Mouse (Mus musculus): ENCODE results near the gene Pcbp2. TPM values are rescaled to one million over a fixed set of nuclear protein-coding genes. Genes with fewer than 3 reads are reported as not detected.

The Pcbp2 gene
- polyA plus RNA-seq, 1 experiment from 2014 or later = 247 TPM

DNA sequence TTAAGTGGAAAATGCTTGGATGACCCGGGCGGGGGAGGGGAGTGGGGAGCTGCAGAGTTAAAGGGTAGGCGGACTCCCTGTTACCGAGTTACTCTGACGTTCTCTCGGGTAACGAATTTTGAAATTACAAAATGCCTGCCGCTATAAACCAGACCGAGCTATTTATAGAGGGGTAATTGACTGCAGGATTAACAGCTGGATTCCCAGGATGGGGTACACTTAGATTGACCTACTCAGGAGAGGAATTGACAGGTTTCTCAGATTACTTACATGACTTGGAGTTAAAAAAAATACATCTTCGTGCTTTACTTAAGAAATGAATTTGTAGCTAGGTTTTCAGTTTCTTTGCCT is 931 bp downstream of the Pcbp2 start:
- 1% methylated on average over 10 of the region's 10 CpGs for WGBS
- Histone ChIP-seq H3K27ac (ENCODE audit: low read depth, low read length) (peak overlapping the region; percentile 96; the same call in 1 of the 2 replicates), H3K9me3 (ENCODE audit: control insufficient read depth, low read length) (no peaks in the 10 kb centered on the region), H3K9ac (ENCODE audit: low read length) (peak overlapping the region; percentile 93), H3K36me3 (ENCODE audit: control insufficient read depth, insufficient read depth, low read length) (peaks cover 7% of the 10 kb centered on the region), H3K4me1 (replicated peaks; ENCODE audit: control insufficient read depth, insufficient read depth, low read length) (no peaks in the 10 kb centered on the region), H3K4me3 (ENCODE audit: low read depth, low read length) (peak overlapping the region; percentile 76), H3K4me2 (ENCODE audit: low read depth, low read length, severe bottlenecking) (peak overlapping the region; percentile 58), H3K27me3 (ENCODE audit: control insufficient read depth, insufficient read depth, low read length) (no peaks in the 10 kb centered on the region)
- ATAC-seq (replicated peaks; ENCODE audit: low FRiP score) (no peak), DNase-seq (ENCODE audit: low spot score) (no peak)

DNA sequence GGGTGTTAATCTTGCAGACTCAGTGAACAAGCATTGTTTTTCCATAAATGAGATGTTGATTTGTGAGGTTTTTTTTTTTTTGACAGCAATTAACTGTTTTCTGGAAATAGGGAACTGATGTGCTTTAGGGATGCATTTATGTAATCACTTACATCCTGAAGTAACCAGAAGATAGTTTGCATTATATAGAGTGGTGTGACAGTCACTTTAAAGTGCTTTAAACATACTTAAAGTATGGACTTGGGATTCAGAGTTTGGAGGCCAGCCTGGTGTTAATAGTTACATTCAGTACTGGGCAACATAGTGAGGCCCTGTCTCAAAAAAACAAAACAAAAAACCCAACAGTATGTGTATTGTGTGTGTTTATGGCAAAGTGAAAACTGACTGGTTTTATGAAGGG is 1.4 kb downstream of the Pcbp2 start:
- DNase-seq (ENCODE audit: low spot score) = no peak
- Histone ChIP-seq H3K4me1 (replicated peaks; ENCODE audit: control insufficient read depth, insufficient read depth, low read length) (no peaks in the 10 kb centered on the region), H3K9me3 (ENCODE audit: control insufficient read depth, low read length) (no peaks in the 10 kb centered on the region), H3K36me3 (ENCODE audit: control insufficient read depth, insufficient read depth, low read length) (peaks cover 11% of the 10 kb centered on the region), H3K27me3 (ENCODE audit: control insufficient read depth, insufficient read depth, low read length) (no peaks in the 10 kb centered on the region), H3K9ac (ENCODE audit: low read length) (no peak overlapping the region), H3K4me3 (ENCODE audit: low read depth, low read length) (peak overlapping the region; percentile 76), H3K4me2 (ENCODE audit: low read depth, low read length, severe bottlenecking) (peak overlapping the region; percentile 58), H3K27ac (ENCODE audit: low read depth, low read length) (no peak overlapping the region)
- no peak for ATAC-seq (replicated peaks; ENCODE audit: low FRiP score)

DNA sequence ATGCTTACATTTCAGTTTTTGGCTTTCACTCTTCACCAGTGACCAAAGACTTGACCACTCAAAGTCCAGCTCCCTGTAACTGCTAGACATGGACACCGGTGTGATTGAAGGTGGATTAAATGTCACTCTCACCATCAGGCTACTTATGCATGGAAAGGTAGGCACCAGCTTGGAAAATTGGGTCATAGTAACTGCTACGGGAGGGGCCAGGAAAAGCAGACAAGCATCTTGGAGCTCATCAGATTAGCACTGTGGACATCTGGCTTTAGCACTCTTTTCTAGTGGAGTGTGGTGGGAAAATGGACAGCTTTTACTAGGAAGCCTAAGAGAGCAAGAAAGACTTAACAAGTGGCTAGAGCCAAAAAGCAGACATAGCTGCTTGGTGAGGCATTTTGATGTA is 2.9 kb downstream of the Pcbp2 start:
- no peak overlapping the region for H3K27ac ChIP-seq (ENCODE audit: low read depth, low read length)
- DNase-seq (ENCODE audit: low spot score) (no peak), ATAC-seq (replicated peaks; ENCODE audit: low FRiP score) (no peak)
- 79% methylated on average over 2 of the region's 2 CpGs for WGBS
- H3K4me3 ChIP-seq (ENCODE audit: low read depth, low read length) = no peak overlapping the region
- peaks cover 15% of the 10 kb centered on the region for H3K36me3 ChIP-seq (ENCODE audit: control insufficient read depth, insufficient read depth, low read length)
- no peak overlapping the region for H3K9ac ChIP-seq (ENCODE audit: low read length)
- no peaks in the 10 kb centered on the region for H3K9me3 ChIP-seq (ENCODE audit: control insufficient read depth, low read length)
- no peaks in the 10 kb centered on the region for H3K27me3 ChIP-seq (ENCODE audit: control insufficient read depth, insufficient read depth, low read length)
- no peak overlapping the region for H3K4me2 ChIP-seq (ENCODE audit: low read depth, low read length, severe bottlenecking)
- H3K4me1 ChIP-seq (replicated peaks; ENCODE audit: control insufficient read depth, insufficient read depth, low read length) = no peaks in the 10 kb centered on the region

DNA sequence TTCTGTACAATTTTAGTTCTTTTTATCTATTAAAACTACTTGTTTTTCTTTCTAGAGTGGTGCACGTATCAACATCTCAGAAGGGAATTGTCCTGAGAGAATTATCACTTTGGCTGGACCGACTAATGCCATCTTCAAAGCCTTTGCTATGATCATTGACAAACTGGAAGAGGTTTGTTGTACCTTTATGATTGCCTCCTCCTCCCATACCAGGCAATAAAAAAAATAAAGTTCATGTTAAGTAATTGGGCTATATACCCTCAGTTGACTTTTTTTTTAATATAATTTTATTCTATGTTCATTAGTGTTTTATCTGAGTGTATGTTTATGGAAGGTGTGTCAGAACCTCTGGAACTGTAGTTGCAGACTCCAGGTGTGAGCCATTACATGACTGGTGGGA is 4.2 kb downstream of the Pcbp2 start:
- 97% methylated on average over 2 of the region's 2 CpGs for WGBS
- Histone ChIP-seq H3K4me1 (replicated peaks; ENCODE audit: control insufficient read depth, insufficient read depth, low read length) (no peaks in the 10 kb centered on the region), H3K9me3 (ENCODE audit: control insufficient read depth, low read length) (no peaks in the 10 kb centered on the region), H3K4me3 (ENCODE audit: low read depth, low read length) (no peak overlapping the region), H3K36me3 (ENCODE audit: control insufficient read depth, insufficient read depth, low read length) (peaks cover 21% of the 10 kb centered on the region), H3K27ac (ENCODE audit: low read depth, low read length) (no peak overlapping the region), H3K4me2 (ENCODE audit: low read depth, low read length, severe bottlenecking) (no peak overlapping the region), H3K27me3 (ENCODE audit: control insufficient read depth, insufficient read depth, low read length) (no peaks in the 10 kb centered on the region), H3K9ac (ENCODE audit: low read length) (no peak overlapping the region)
- ATAC-seq (replicated peaks; ENCODE audit: low FRiP score) (no peak), DNase-seq (ENCODE audit: low spot score) (no peak)

DNA sequence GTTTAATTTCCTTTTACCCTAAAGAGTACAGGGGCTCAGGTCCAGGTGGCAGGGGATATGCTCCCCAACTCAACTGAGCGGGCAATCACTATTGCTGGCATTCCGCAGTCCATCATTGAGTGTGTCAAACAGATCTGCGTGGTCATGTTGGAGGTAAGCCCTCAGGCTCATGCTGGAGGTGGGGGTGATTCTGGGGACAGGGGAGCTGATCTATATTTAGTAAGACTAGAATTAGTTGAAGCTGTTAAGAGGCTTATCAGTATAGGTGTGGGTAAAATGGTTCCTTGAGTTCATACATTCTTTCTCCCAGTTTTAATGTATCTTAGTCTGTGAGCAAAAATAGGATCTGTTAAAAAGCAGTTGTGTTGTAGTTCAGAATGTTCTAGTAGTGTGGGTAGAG is 12.8 kb downstream of the Pcbp2 start:
- no peaks in the 10 kb centered on the region for H3K9me3 ChIP-seq (ENCODE audit: control insufficient read depth, low read length)
- H3K4me2 ChIP-seq (ENCODE audit: low read depth, low read length, severe bottlenecking) = no peak overlapping the region
- H3K36me3 ChIP-seq (ENCODE audit: control insufficient read depth, insufficient read depth, low read length) = peaks cover 31% of the 10 kb centered on the region
- WGBS = 95% methylated on average over 3 of the region's 3 CpGs
- H3K27me3 ChIP-seq (ENCODE audit: control insufficient read depth, insufficient read depth, low read length) = no peaks in the 10 kb centered on the region
- DNase-seq (ENCODE audit: low spot score) = no peak
- H3K4me1 ChIP-seq (replicated peaks; ENCODE audit: control insufficient read depth, insufficient read depth, low read length) = no peaks in the 10 kb centered on the region
- no peak overlapping the region for H3K27ac ChIP-seq (ENCODE audit: low read depth, low read length)
- H3K9ac ChIP-seq (ENCODE audit: low read length) = no peak overlapping the region
- ATAC-seq (replicated peaks; ENCODE audit: low FRiP score) = no peak
- H3K4me3 ChIP-seq (ENCODE audit: low read depth, low read length) = no peak overlapping the region

DNA sequence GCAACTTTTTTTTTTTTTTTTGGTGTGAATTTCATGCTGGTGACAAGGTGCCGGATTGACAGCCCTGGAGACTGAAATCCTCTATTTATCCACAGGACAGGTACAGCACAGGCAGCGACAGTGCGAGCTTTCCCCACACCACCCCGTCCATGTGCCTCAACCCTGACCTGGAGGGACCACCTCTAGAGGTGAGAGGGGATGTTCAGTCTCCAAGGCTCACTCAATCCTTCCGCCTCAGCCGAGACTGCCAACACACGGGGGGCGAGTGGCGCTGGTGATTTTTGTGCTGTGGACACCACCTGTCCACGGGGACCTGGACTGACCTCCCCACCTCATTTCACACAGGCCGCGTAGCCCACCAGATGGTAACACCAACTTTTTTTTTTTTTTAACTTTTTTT is 15.5 kb downstream of the Pcbp2 start:
- Histone ChIP-seq H3K9me3 (ENCODE audit: control insufficient read depth, low read length) (no peaks in the 10 kb centered on the region), H3K4me1 (replicated peaks; ENCODE audit: control insufficient read depth, insufficient read depth, low read length) (no peaks in the 10 kb centered on the region), H3K27me3 (ENCODE audit: control insufficient read depth, insufficient read depth, low read length) (no peaks in the 10 kb centered on the region), H3K36me3 (ENCODE audit: control insufficient read depth, insufficient read depth, low read length) (peaks cover 39% of the 10 kb centered on the region), H3K4me3 (ENCODE audit: low read depth, low read length) (no peak overlapping the region), H3K4me2 (ENCODE audit: low read depth, low read length, severe bottlenecking) (no peak overlapping the region), H3K27ac (ENCODE audit: low read depth, low read length) (no peak overlapping the region), H3K9ac (ENCODE audit: low read length) (no peak overlapping the region)
- WGBS = 93% methylated on average over 12 of the region's 12 CpGs
- no peak for DNase-seq (ENCODE audit: low spot score)
- ATAC-seq (replicated peaks; ENCODE audit: low FRiP score) = no peak

DNA sequence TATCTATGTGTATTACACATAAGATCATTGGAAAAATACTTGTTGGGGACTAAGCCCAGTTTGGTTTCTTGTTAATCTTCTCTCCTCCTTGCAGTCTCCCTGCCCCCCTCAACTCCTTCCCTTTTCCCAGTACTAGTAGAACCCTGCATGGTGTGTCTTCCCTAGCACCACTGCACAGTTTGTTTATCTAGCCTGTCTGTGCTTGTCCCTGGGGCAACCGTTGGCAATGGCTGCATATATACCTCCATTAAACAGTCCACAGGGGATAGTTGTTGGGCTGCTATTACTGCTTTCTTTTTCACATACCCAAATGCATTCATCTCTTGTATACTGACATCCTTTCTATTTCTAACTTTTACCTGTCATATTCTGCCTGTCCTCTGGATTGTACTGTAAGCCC is 17.3 kb downstream of the Pcbp2 start:
- H3K9ac ChIP-seq (ENCODE audit: low read length) = no peak overlapping the region
- H3K36me3 ChIP-seq (ENCODE audit: control insufficient read depth, insufficient read depth, low read length) = peaks cover 37% of the 10 kb centered on the region
- H3K27ac ChIP-seq (ENCODE audit: low read depth, low read length) = no peak overlapping the region
- H3K27me3 ChIP-seq (ENCODE audit: control insufficient read depth, insufficient read depth, low read length) = no peaks in the 10 kb centered on the region
- H3K4me3 ChIP-seq (ENCODE audit: low read depth, low read length) = no peak overlapping the region
- 83% methylated on average over 1 of the region's 1 CpGs for WGBS
- ATAC-seq (replicated peaks; ENCODE audit: low FRiP score) (no peak), DNase-seq (ENCODE audit: low spot score) (no peak)
- no peaks in the 10 kb centered on the region for H3K4me1 ChIP-seq (replicated peaks; ENCODE audit: control insufficient read depth, insufficient read depth, low read length)
- H3K9me3 ChIP-seq (ENCODE audit: control insufficient read depth, low read length) = no peaks in the 10 kb centered on the region
- H3K4me2 ChIP-seq (ENCODE audit: low read depth, low read length, severe bottlenecking) = no peak overlapping the region

DNA sequence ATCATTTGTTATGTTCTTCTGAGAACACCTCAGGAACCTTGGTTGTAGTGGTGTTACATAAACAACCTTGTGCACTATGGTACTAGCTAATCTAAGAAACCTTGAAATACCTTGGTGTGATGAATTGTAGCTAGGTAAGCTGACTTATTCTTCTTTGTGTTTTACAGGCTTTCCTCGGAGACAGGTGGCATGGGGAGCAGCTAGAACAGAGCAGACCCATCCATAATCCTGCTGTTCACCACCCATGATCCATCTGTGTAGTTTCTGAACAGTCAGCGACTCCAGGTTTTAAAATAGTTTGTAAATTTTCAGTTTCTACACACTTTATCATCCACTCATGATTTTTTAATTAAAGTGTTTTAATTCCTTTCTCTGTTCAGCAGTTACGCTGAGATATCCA is 28.0 kb downstream of the Pcbp2 start:
- H3K4me2 ChIP-seq (ENCODE audit: low read depth, low read length, severe bottlenecking) = no peak overlapping the region
- no peak overlapping the region for H3K27ac ChIP-seq (ENCODE audit: low read depth, low read length)
- no peaks in the 10 kb centered on the region for H3K4me1 ChIP-seq (replicated peaks; ENCODE audit: control insufficient read depth, insufficient read depth, low read length)
- no peak for DNase-seq (ENCODE audit: low spot score)
- peaks cover 20% of the 10 kb centered on the region for H3K36me3 ChIP-seq (ENCODE audit: control insufficient read depth, insufficient read depth, low read length)
- no peak overlapping the region for H3K4me3 ChIP-seq (ENCODE audit: low read depth, low read length)
- no peak overlapping the region for H3K9ac ChIP-seq (ENCODE audit: low read length)
- ATAC-seq (replicated peaks; ENCODE audit: low FRiP score) = no peak
- no peaks in the 10 kb centered on the region for H3K27me3 ChIP-seq (ENCODE audit: control insufficient read depth, insufficient read depth, low read length)
- H3K9me3 ChIP-seq (ENCODE audit: control insufficient read depth, low read length) = no peaks in the 10 kb centered on the region
- 92% methylated on average over 3 of the region's 3 CpGs for WGBS

DNA sequence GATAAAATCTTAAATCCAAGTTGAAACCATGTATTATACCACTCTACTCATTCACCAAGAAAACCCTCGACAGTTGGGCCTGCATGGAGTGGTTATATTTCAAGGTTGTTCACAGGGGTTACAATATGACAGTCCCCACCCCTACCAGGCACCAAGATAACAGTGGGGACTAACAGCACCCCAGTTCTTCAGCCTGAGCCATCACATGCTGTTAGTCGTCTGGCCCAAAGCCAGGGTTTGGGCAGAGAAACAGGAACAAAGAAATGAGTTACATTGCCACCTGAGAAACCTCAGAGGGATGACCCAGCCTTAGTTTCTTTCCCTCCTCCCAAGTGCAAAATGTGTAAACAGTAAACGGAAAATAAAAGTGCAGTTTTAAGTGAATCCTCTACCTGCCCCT is 29.0 kb downstream of the Pcbp2 start:
- peaks cover 22% of the 10 kb centered on the region for H3K36me3 ChIP-seq (ENCODE audit: control insufficient read depth, insufficient read depth, low read length)
- H3K4me3 ChIP-seq (ENCODE audit: low read depth, low read length) = no peak overlapping the region
- no peaks in the 10 kb centered on the region for H3K27me3 ChIP-seq (ENCODE audit: control insufficient read depth, insufficient read depth, low read length)
- 78% methylated on average over 3 of the region's 3 CpGs for WGBS
- H3K4me1 ChIP-seq (replicated peaks; ENCODE audit: control insufficient read depth, insufficient read depth, low read length) = no peaks in the 10 kb centered on the region
- no peak overlapping the region for H3K4me2 ChIP-seq (ENCODE audit: low read depth, low read length, severe bottlenecking)
- DNase-seq (ENCODE audit: low spot score) (no peak), ATAC-seq (replicated peaks; ENCODE audit: low FRiP score) (no peak)
- H3K27ac ChIP-seq (ENCODE audit: low read depth, low read length) = no peak overlapping the region
- no peak overlapping the region for H3K9ac ChIP-seq (ENCODE audit: low read length)
- H3K9me3 ChIP-seq (ENCODE audit: control insufficient read depth, low read length) = no peaks in the 10 kb centered on the region
